Mouse (Mus musculus) ES-E14 (cell line): Measurements from ENCODE around the gene 4930402H24Rik. TPM values are rescaled to one million over a fixed set of nuclear protein-coding genes. Genes with fewer than 3 reads are reported as not detected.

Source experiments
- DNase-seq: peaks from one replicate; pipeline ENCODE4 v3.0.0-alpha.2; 2013; ENCODE audit warnings: low read depth, low spot score
- H3K27ac ChIP-seq: 2 replicates; pipeline ENCODE4 v1.5.1; 2012; ENCODE audit warnings: low read depth, mild to moderate bottlenecking, low read length, moderate library complexity, mixed read lengths; ENCODE audit not compliant: poor library complexity, insufficient read depth, severe bottlenecking
- H3K36me3 ChIP-seq: 2 replicates; pipeline ENCODE4 v1.6.1; 2012; ENCODE audit warnings: mild to moderate bottlenecking, low read length, moderate library complexity, mixed read lengths; ENCODE audit not compliant: control insufficient read depth, poor library complexity, insufficient read depth, severe bottlenecking
- H3K4me1 ChIP-seq, 2 experiments: fragments of 150-350 bp in 1 of 2; sonication (generic) in 1 of 2; 2 replicates each; pipeline ENCODE4 v1.6.1; 2012; ENCODE audit warnings: low read length in 2 of 2, mild to moderate bottlenecking in 1 of 2, mixed read lengths in 1 of 2; ENCODE audit not compliant: control insufficient read depth in 2 of 2, insufficient read depth in 2 of 2, poor library complexity in 1 of 2
- H3K4me3 ChIP-seq, 2 experiments: fragments of 150-350 bp in 1 of 2; sonication (generic) in 1 of 2; 2 replicates each; pipeline ENCODE4 v1.5.1; 2012; ENCODE audit warnings: low read length in 2 of 2, low read depth in 1 of 2, mild to moderate bottlenecking in 1 of 2, mixed read lengths in 1 of 2; ENCODE audit not compliant: insufficient read depth in 1 of 2, poor library complexity in 1 of 2, severe bottlenecking in 1 of 2
- H3K9ac ChIP-seq: 2 replicates; pipeline ENCODE4 v1.6.1; 2012; ENCODE audit warnings: low read depth, mild to moderate bottlenecking, low read length, mixed read lengths; ENCODE audit not compliant: poor library complexity, insufficient read depth, severe bottlenecking
- H3K9me3 ChIP-seq: fragments of 150-350 bp; sonication (generic); 2 replicates; pipeline ENCODE4 v1.6.1; 2012; ENCODE audit warnings: low read depth, mild to moderate bottlenecking, low read length; ENCODE audit not compliant: control insufficient read depth, insufficient read depth
- CHD2 ChIP-seq: IDR thresholded peaks from 2 replicates; pipeline ENCODE4 v1.6.1; 2014; ENCODE audit warnings: mild to moderate bottlenecking, low read depth, low read length, inconsistent platforms
- HCFC1 ChIP-seq: IDR thresholded peaks from 2 replicates; pipeline ENCODE4 v1.6.1; 2012; ENCODE audit warnings: low read length, inconsistent platforms, borderline replicate concordance; ENCODE audit not compliant: insufficient read depth
- MAFK ChIP-seq: IDR thresholded peaks from 2 replicates; pipeline ENCODE4 v1.6.1; 2014; ENCODE audit warnings: mild to moderate bottlenecking, low read depth, low read length, inconsistent platforms; ENCODE audit not compliant: insufficient read depth
- ZC3H11A ChIP-seq: IDR thresholded peaks from 2 replicates; pipeline ENCODE4 v1.6.1; 2012; ENCODE audit warnings: low read depth, mild to moderate bottlenecking, inconsistent platforms, low read length, borderline replicate concordance
- ZNF384 ChIP-seq: IDR thresholded peaks from 2 replicates; pipeline ENCODE4 v1.6.1; 2012; ENCODE audit warnings: low read depth, low read length, inconsistent platforms
- in situ Hi-C, 2 experiments: fragments of 600-800 bp; cut with MboI; formaldehyde crosslinking; loops; one replicate each; pipeline ENCODE4 v1.15.1; 2025; ENCODE audit warnings: low sequenced_read_pairs in 2 of 2, inconsistent platforms in 1 of 2; ENCODE audit not compliant: unreplicated experiment in 2 of 2
- total RNA-seq: library from RNA; depleted of rRNA; stranded (reverse); fragments of 300-350 nt; gene quantifications from 2 replicates; pipeline ENCODE4 v1.2.3, GENCODE M21; 2012

The 4930402H24Rik gene
- total RNA-seq, 1 experiment = 11.9 TPM

DNA sequence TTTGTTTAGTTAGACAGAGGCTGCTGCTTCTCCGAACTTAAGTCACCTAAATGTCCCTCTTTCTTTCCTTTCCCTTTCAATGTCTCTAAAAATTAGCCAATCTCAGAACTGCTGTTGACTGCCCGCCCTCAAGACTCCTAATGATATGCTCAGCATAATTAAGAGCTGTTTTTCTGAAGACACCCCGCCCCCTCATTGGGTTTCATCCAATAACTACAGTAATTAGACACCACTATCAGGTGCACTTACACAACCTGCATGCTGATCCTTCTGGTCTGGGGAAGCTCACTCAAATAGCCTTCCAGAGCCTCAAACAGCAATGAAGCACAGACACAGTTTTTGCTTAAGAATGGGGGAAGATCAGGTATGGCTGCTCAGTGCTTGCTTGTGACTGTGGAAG, 156.5 kb downstream of the 4930402H24Rik start:
- Histone ChIP-seq H3K4me1 (peaks cover 0 to 4% of the 10 kb centered on the region in 2 experiments; a peak in 1 of 4 replicates), H3K9ac (no peak overlapping the region), H3K9me3 (no peaks in the 10 kb centered on the region), H3K27ac (no peak overlapping the region), H3K4me3 (no peak overlapping the region), H3K36me3 (peaks cover 7% of the 10 kb centered on the region; the same call in 1 of the 2 replicates)
- in situ Hi-C loops = no loop called here
- TF ChIP-seq ZC3H11A = no peak
- no peak for DNase-seq

DNA sequence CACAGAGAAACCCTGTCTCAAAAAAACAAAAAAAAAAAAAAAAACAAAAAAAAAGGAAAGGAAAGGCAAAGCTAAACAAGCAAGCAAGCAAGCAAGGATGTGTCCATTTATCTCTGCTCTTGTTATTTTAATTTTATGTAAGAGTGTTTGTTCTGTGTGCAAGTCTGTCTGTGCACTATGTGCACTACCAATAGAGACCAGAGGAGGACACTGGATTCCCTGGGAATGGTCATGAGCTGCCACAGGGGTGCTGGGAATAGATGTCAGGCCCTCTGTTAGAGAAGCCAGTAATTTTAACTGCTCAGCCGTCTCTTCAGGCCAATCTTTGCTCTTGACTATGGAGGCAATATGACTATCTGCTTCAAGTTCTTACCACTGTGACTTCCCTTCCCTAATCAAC, 162.6 kb downstream of the 4930402H24Rik start:
- no peak overlapping the region for H3K27ac ChIP-seq
- in situ Hi-C loops = no loop called here
- no peak overlapping the region for H3K4me3 ChIP-seq
- DNase-seq = no peak
- no peaks in the 10 kb centered on the region for H3K4me1 ChIP-seq
- no peak overlapping the region for H3K9ac ChIP-seq
- no peak for TF ChIP-seq MAFK
- no peak for TF ChIP-seq ZNF384
- TF ChIP-seq HCFC1 = no peak
- TF ChIP-seq CHD2 = no peak
- no peak for TF ChIP-seq ZC3H11A
- peaks cover 8% of the 10 kb centered on the region; the same call in 1 of the 2 replicates for H3K36me3 ChIP-seq
- no peaks in the 10 kb centered on the region for H3K9me3 ChIP-seq

DNA sequence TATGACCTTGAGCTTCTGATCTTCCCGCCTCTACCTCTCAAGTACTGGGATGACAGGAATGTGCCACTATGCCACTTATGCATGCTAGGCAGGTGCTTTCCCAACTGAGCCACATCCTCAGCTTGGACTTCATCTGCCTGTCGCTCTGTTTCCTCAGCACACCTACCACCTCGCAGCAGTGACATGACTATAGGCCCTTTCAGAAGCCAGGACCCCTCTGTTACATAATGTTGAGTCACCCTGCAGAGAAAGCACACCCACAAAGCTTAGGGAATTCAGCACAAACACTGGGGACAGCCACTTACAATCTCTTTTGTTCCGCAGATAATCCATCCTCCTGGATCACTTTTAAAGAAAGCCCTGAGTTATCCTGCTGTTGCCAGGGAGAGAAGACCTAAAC, 166.1 kb downstream of the 4930402H24Rik start:
- Histone ChIP-seq H3K27ac (no peak overlapping the region), H3K4me3 (no peak overlapping the region), H3K4me1 (no peaks in the 10 kb centered on the region), H3K36me3 (peaks cover 2% of the 10 kb centered on the region; the same call in 1 of the 2 replicates), H3K9me3 (no peaks in the 10 kb centered on the region), H3K9ac (no peak overlapping the region)
- TF ChIP-seq MAFK = no peak
- TF ChIP-seq CHD2 = no peak
- TF ChIP-seq HCFC1 = no peak
- no peak for TF ChIP-seq ZC3H11A
- TF ChIP-seq ZNF384 = no peak
- in situ Hi-C loops = no loop called here
- DNase-seq = no peak

DNA sequence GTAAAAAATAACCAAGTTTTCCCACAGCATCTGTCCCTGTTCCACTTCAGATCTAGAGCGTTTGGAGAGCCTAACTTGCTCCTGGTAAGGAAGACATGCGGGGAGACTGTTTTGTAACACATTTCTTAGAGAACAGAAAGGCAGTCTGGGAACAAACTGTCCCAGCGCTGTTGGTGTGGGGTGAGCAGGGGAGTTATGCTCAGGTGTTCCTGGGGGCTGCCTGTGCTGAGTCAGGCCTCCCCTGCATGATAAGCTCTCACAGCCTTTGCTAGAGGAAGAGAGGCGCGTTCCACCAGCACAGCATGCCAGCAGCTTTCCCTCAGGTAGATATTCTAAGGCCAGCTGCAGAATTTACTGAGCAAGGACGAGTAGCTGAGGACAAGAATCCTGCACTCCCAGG, 168.2 kb downstream of the 4930402H24Rik start:
- no peaks in the 10 kb centered on the region for H3K9me3 ChIP-seq
- no peak for TF ChIP-seq HCFC1
- TF ChIP-seq MAFK = no peak
- no peak for TF ChIP-seq CHD2
- no peak for TF ChIP-seq ZC3H11A
- no peak for TF ChIP-seq ZNF384
- H3K9ac ChIP-seq = no peak overlapping the region
- H3K27ac ChIP-seq = no peak overlapping the region
- H3K4me1 ChIP-seq = no peaks in the 10 kb centered on the region
- H3K36me3 ChIP-seq = peaks cover 2% of the 10 kb centered on the region; the same call in 1 of the 2 replicates
- no peak for DNase-seq
- in situ Hi-C loops = no loop called here
- H3K4me3 ChIP-seq = no peak overlapping the region

DNA sequence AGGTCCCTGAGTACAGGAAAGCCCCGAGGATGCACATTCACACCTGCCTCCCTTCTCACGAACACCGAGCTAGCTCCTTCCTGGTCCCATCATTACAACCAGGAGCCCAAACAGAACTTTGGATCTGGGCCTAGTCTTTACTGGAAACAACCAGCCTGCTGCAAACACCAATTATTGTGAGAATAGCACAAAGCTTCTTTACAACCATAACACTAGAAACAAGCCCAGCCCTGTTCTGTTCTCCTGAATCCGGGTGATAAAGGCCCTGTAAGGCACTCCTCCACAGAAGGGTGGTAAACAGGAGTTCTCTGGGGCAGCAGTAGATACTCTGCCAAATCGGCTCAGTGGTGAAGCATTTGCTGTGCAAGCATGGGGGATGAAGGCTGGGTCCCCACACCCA, 170.9 kb downstream of the 4930402H24Rik start:
- no peak for DNase-seq
- H3K9ac ChIP-seq = no peak overlapping the region
- in situ Hi-C loops = no loop called here
- H3K9me3 ChIP-seq = no peaks in the 10 kb centered on the region
- no peak overlapping the region for H3K4me3 ChIP-seq
- no peak overlapping the region for H3K27ac ChIP-seq
- TF ChIP-seq ZNF384 (no peak), CHD2 (no peak), ZC3H11A (no peak), MAFK (no peak), HCFC1 (no peak)
- no peaks in the 10 kb centered on the region for H3K36me3 ChIP-seq
- H3K4me1 ChIP-seq = no peaks in the 10 kb centered on the region
